Mouse (Mus musculus) right cerebral cortex, postnatal 10 days (tissue): ENCODE data around the gene Gm20388.

Source experiments
- DNase-seq, 2 experiments: peaks; one replicate each; pipeline ENCODE4 v3.0.0; 2021; ENCODE audit warnings: low spot score in 2 of 2

Gm20388 gene

DNA sequence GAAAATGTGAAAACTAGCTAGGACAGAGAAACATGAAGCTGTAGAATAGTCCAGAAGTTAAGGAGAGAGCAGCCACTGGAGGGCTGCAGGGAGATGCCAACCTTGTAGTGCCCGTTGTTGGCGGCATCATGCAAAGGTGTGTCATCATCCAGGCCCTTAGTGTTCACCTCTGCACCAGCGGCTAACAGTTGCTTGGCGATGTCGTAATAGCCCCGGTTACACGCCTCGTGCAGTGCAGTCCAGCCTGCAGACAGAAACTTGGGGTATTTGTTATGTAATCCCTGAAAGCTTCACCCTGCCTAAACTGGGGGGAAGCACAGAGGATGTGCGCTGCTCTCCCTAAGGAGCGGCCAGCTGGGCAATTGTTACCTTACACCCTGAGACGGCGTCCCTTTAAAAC is 2987.8 kb downstream of the Gm20388 start:
- DNase-seq = no peak

DNA sequence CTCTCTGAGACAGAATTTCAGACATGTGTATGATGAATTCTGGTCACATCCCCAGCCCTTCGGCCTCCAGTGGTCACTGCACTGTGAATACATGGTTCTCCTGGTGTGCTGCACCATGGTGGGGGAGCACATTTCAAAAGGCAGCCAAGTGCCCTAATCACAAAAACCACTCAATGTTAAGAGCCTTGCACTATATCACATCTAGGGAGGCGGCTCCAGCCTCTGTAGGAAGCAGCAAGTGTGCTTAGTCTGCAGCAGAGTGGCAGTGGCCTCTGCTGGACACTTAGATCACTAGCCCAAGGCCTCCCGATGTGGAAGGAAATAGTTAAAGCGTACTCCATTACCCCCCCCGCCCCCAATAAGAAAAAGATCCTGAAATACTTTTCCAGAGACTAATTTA is 2988.4 kb downstream of the Gm20388 start:
- no peak for DNase-seq

DNA sequence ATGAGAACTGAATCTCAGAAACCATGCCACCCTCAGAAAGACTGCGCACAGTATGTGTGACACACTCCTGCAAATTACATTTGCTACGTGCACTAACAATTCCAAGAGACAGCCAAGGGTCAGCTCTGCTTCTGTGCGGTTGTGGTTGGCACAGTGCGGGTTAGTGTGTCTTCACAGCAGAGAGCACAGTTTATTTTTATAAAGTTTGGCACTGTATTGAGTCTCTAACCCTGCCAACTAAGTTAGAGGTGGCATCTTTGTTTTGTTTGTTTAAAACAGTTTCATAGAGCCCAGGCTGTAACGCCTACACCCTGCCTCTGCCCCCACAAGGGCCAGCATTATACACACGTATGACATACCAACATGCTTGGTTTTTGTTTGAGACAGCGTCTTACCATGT is 2990.8 kb downstream of the Gm20388 start:
- DNase-seq = no peak

DNA sequence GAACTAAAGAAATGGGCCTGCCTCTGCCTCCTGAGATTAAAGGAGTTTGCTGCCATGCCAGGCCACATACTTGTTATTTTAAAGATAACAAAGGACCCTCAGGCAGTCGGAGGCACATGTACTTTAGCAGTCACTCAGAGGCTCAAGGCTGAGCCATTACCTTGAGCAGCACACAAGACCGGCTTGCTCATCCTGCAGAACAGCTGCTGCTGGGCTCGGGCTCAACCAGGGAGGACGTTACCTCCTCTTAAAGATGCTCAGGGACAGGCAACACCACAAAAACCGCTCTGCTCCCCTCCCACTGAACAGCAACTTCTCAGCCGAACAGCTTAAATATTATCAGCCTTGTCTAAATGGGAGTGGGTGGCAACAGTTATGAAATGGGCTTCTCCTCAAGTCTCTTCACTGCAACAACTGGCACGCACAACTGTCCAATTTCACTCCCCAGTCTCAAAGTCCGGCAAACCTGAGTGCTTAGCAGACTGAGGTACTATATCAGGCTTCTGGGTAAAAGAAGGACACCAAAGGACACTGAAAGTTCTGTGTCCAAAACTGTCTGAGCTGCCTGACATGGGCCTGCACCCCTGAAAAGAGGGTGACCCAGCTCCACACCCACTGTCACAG is 2991.4 kb downstream of the Gm20388 start:
- DNase-seq = no peak

DNA sequence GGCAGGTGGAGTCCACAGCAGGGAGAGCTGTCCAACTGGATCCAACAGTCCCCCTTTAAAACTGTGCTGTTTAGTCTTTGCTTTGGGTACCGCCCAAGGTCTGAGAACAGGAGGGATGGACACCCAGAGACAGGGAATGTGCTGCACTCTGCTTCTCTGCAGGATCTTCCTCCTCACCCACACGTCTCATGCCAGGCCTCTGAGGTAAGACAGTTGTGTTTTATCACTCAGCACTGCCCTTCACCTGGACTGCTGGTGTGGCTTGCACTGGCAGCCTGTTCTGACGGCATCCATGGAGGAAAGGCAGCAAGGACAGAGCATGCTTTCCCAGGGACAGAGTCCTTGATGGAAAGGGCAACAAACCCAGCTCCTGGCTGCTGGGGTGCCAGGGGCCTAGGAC is 2991.9 kb downstream of the Gm20388 start:
- no peak for DNase-seq

DNA sequence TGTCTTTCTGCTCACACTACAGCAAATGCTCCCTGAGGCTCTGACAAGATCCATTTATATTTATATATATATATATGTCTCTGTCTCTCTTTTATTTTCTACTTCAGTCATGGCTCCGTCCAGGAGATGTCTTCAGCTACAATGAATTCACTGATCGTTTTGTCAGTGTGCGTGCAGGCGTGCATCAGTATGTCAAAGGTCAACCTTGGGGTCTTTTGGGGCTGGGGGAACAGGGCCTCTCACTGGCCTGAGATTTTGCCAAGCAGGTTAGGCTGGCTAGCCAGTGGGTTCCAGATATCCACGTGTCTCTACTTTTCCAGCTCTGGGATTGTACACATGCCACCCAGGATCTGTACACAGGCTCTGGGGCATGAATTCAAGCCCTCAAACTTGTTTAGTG is 2992.4 kb downstream of the Gm20388 start:
- DNase-seq = no peak

DNA sequence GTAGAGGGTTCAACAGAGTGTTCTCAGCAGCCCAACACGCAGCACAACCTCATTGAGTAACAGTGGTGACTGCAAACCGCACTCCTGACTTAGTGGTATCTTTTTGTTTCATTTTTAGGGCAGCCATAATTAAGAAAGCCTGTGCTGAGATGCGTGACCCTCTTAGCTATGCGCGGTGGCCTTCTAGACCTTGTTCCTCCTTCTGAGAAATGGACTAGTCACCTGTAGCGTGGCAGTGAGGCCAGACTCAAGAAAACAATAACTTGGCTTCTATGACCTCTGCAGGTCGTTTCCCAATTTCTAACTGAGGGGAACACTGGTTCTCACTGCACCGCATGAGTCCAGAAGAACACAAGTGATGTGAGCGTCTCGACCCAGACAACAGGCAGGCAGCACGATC is 2993.9 kb downstream of the Gm20388 start:
- no peak for DNase-seq

DNA sequence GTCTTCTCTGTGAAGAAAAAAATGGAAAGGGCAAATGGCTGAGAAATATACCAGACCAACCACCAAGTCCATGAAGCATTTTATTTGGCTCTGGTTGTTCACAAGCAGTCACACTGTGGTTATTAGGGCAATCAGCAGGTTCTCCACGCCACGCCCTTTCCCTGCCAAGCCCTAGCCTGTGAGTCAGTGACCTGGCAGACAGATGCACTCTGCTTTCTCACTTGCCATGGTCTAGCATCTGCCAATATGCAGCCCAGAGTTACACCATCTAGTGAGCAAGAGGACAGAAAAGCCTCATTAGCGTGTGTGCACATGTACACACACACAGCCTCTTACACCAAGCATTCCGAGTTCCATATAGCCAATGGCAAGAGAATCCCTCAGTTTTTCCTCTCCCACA is 2994.7 kb downstream of the Gm20388 start:
- no peak for DNase-seq

DNA sequence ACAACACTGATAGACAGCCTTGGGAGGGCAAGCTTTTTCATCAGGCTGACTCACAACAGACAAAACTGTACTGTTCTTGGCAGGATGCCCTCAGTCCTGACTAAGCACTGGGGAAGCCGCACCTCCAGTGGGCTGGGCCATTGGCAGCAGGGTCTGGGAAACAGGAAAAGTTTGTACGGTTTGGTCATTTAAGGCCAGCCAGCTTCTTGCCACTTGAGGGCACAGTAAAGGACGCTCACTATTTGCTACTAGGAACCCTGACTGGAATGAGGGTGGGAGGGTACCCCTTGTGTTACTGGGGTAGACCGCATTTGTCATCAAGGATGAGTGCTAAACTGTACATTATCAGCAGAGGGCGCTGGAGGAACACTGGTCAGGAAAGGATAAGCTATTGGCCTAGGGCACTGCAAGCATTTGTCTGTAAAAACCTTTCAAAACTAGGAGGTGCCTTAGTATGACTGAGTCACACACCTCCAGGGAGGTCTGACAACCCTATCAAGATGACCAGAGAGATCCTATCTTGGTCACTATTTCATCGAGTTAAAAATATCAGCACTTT is 2995.9 kb downstream of the Gm20388 start:
- DNase-seq = peak; percentile 90 to 91

DNA sequence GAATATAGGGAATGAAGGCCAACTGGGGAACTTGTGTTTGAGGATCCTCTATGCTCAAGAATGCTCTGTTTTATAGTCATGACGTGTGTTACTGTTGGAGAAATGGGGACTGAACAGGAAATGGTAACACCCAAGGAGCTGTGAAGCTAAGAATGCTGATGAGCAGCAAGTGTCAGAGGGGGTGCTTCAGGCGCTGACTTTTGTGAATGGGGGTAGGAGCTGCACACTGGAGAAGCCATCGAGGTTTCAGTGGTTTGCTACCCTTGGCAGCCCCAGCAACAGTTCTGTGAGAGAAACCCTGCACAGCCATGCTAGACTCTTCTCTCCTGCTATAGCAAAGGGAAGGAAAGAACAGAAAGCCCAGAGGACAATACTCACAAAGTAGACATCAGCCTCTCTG is 3001.5 kb downstream of the Gm20388 start:
- DNase-seq = no peak

DNA sequence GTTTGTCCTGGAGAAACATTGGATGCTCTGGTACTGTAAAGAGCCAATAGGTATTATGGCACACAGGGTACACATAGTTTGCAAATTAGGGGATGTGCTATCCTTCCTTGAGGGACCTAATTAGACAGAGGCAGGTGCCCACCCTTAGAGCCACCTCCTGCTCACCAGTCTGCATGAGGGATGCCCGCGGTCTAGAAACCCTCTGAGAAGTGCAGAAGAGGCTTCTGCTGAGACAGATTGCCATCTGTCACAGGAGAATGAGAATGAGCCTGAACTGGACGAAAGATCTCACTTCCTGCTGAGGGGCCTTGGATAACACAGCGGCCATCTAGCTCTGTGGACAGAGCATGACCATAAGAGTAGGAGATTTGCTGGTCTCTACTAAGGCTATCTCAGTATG is 3002.2 kb downstream of the Gm20388 start:
- DNase-seq = no peak

DNA sequence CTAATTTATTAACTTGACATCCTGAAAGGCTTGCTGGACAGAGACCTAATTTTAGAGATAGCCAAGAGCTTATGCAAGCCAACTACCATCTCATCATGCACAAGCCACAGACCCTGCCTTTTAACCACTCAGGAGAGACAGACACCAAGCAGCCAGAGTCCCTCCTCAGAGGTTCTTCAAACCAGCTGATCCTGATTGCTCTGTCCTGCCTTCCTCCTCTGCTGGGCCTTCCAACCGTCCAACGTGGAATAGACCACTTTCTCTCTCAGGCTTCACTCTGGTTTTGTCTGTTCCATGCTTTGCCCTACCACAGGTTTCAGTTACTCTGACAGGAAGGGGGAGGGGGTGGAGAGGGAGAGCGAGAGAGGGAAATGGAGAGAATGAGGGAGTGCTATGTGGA is 3006.1 kb downstream of the Gm20388 start:
- DNase-seq = no peak

DNA sequence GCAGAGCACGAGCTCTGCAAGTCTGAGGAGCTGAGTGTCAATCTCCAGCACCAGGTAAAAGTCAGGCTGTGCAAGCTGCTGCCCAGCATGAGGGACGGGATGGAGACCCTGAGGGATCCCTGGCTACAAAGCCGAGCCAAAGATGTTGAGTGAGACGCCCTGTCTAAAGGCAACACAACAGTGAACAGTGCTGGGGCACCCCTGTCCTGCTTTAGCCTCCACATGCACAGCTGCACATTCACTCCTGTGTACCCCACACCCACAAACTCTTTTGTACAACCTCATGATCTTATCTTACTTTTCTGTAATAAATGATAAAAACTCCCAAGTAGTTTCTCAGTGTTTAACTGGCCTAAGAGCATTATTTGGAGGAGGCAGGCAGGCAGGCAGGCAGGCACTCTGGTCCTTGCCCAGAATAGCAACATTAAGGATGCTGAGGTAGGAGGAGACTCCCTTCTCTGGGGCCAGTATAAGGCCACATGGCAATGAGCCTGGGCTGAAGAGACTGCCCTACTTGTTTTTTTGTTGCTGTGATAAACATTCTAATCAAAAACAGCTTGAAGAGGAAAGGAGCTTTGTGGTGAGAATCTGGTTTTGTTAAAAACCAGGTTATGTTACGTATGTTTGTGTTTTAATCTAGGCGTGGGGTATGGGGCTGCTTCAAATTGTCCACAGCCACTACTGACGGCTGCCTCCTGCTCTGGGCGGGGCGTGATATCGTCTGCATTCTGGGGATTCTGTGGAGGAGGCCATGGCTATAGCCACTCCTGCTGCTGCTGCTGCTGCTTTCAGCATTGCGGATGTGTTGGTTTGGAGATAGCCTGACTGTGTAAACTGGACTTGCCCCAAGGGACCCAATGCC is 3007.1 kb downstream of the Gm20388 start:
- DNase-seq = no peak

DNA sequence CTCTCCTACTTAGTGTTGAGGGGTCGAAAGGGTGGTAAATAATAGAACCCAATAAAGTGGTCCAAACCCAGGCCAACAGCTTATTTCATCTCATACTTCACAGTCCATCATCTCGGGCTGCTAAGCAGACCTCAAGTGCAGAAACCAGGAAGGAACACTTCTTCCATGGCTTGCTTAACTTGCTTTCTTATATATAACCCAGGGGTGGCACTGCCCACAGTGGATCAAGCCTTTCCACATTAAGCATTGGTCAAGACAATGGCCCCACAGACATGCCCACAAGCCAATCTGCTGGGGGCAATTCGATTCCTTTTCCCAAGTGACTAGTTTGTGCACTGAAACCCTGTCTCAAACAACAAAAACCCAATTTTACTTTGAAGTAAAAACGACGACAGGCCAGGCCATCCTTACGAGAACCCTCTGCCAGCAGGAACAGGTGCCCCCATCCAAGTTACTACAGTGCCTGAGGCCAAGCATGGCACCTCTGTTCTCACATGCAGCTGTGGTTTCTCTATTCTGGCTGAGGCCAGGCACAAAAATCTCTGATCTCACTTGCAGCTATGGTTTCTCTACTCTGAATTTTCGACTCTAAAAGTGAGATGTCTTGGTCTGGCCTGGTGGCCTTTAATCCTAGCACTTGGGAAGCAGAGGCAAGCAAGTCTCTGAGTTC is 3007.9 kb downstream of the Gm20388 start:
- no peak for DNase-seq

DNA sequence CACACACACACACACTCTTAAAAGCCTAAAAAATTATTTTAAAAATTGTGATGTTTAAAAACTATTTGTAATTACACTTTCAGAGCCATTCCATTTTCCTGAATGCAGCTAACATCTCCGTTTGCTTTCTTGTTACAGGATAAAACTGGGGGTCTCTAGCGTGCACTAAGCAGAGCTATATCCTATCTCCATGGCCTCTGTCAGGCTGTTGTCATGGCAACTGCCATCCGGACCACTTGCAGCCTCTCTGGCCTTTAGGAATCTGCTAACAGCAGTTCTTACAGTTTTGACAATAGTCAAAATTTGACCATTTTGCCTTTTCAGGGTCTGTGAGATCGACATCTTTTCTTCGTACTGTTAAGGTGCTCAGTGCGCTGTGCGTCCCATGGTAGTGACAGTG is 3010.2 kb downstream of the Gm20388 start:
- DNase-seq = no peak

DNA sequence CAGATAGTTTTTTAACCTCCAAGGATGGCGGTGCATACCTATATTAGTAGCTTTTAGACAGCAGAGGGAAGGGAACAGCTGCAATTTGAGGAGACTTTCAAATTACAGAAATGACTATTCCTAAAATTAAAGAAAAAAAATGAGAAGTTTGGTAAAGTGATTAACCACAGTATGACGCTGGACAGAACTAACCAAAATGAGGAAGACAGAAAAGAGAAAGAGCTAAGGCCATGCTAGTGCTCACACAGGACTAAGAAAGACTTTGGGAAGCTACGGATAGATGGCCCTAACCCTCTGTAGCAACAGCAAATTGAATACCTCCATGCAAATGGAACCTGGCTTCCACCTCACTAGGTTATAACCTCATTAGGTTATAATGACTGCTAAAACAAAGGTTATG is 3012.3 kb downstream of the Gm20388 start:
- no peak for DNase-seq

DNA sequence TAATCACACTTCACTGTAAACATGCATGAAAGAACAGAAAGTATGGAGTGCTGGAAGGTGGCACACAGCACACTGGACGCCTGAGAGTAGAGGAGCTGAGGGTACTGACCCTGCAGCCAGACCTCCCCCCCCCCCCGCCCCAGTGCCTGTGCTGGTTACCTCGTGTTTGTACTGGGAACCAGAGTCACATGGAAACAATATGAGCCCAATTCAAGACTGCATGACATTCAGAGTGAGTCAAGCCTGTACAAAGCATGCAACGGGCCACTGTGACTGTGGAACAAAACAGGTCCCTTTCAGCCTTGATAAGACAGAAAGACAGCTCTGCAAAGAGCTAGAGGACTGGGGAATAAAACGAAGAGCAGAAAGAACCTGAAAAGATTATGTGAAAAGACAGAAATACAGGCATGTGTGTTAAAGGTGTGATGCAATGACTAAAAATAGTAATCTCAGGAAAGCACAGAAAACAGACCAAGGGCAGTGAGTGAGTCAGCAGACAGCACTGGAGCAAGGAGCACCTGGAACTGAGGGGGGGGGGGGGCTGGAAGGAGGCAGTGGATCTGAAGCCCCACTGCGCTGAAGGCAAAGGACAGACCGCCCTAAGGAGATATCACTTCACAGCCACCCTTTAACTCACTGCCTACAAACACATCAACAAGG is 3012.9 kb downstream of the Gm20388 start:
- no peak for DNase-seq

DNA sequence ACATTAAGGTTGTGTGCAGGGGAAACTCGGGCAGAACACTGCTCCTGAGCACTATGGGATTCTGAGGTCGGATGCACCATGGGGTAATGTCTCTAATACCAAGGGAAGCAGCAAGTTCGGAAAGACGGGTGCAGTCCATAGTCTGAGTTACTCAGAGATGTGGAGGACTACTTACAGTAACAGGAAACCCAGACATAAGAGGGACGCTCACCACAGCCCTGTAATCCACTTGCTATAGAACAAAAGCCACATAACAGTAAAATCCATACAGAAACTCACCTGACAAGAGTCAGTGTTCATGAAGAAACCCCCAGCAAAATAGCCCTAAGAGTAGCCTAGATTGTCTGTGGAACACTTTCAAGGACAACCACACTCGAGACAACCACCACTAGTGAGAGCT is 3013.4 kb downstream of the Gm20388 start:
- no peak for DNase-seq

DNA sequence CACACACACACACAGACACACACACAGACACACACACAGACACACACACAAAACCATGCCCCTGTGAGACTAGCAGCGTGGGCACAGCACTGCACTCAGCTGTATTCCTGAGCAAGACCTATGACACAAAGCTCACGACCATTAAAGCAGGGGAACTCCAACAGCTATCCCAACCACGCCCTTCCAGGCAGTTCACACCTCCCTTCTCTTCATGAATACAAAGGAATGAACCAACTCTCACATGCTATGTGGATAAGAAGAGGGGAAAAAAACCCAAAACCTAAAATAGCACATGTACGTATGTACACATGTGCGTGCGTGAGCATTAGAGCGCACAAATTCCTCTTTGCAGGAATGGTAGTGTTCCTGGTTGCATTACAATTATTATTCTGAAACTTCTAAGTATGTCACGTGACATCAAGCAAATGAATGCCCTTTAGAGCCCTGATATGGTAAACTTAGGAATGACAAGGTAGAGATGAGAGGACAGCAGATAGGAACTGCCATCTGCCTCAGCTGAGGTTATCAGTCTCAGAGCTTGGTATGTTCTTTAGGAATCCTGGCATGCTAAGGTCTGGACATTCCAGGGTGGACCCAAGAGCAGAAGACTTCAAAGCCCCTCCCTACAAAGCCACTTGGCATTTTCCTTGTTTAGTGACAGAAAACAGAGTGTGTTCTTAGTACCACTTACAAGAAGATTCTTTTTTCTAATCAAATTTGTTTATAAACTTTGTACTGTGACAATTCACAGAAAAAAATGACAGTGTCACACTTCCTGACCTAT is 3015.5 kb downstream of the Gm20388 start:
- no peak for DNase-seq

DNA sequence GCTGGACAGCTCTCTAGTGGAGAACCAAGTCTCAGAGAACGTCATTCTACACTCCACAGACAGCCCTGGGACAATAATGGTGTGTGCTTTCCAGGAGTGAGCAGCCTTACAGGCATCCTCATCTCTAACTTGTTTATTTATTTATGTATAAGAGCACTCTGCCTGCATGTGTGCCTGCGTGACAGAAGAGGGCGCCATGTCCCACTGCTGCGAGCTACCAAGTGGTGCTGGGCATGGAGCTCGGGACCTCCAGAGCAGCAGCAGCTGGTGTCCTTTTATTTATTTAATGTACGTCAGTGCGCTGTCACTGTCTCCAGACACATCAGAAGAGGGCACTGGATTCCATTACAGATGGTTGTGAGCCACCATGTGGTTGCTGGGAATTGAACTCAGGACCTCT is 3016.1 kb downstream of the Gm20388 start:
- no peak for DNase-seq

DNA sequence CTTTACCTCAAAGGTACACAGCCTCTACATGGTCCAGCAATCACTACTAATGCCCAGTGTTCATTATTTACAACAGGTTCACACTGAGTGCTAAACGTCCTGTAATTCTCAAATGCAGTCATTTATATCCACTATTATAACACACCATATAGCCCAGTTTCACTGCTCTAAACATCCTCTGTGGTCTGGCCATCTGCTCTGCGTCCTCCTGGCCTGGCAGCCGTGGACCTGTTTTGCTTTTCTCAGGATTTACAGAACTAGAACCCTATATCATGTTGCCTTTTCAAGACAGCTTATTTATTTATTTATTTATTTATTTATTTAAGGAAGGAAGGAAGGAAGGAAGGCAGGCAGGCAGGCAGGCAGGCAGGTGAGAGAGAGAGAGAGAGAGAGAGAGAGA is 3017.2 kb downstream of the Gm20388 start:
- DNase-seq = no peak
